Mouse (Mus musculus): ENCODE data around the gene Aurka.

Gene Aurka

DNA sequence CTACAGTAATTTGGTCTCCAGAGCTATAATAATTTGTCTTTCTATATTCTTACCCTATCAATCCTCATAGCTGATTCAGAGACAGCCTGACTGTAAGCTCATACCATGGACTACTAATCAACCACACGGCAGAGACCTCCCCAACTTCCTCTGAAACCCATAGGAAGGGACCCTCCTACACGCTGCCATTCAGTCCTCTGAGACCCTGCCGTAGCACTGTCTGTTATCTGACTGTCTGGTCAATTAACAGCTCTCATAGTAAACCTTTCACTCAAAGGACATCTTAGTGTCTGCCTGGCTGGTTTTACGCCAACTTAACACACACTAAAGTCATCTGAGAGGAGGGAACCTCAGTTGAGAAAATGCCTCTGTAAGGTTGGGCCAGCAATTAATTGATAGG is 63.8 kb downstream of the Aurka start:
- no peak for TF ChIP-seq GATA4 (IDR thresholded peaks at IDR 0.05; ENCODE audit: insufficient replicate concordance, low read length)
